In genomic region chr1:92240072-92240471, GRCm38 (mm10) we compare ENCODE assay signal across 23 mouse cellular contexts. TPM values are rescaled to one million over a fixed set of nuclear protein-coding genes. Genes with fewer than 3 reads are reported as not detected.
A peak's percentile ranks its signal among the peaks of the same experiment; 100 is the strongest.
DNase-seq lines count a peak whose midpoint lies in the region; ATAC-seq and TF ChIP-seq lines count a peak whose summit lies in the region.
"Had no signal": no experiment of that assay in that cellular context is flagged by ENCODE, and none has a peak within 500 bp of the region (broad histone marks: within the 10 kb centered on the region; RNA-seq: fewer than 3 reads in every experiment).

No protein-coding gene starts in this region.

- no peak overlapping the region for H3K9ac ChIP-seq in forebrain, embryonic 15.5 days (replicated peaks)
- no peak overlapping the region for H3K9ac ChIP-seq in forebrain, embryonic 11.5 days (ENCODE audit: low read length)
- H3K9ac ChIP-seq in midbrain, postnatal 0 days (replicated peaks; ENCODE audit: low read length, poor library complexity, severe bottlenecking) = no peak overlapping the region
- no peak overlapping the region for H3K9ac ChIP-seq in midbrain, embryonic 11.5 days (ENCODE audit: low read length)
- H3K9ac ChIP-seq in forebrain, postnatal 0 days = no peak overlapping the region
- H3K9ac ChIP-seq: embryonic facial prominence, embryonic 13.5 days; hindbrain, embryonic 12.5 days; hindbrain, embryonic 15.5 days had no signal

- peaks cover 17% of the 10 kb centered on the region for H3K4me1 ChIP-seq in forebrain, embryonic 15.5 days
- no peaks in the 10 kb centered on the region for H3K4me1 ChIP-seq in forebrain, embryonic 11.5 days (replicated peaks; ENCODE audit: control insufficient read depth, insufficient read depth, low read length)
- H3K4me1 ChIP-seq in midbrain, postnatal 0 days (ENCODE audit: insufficient read depth, low read length) = no peaks in the 10 kb centered on the region
- no peaks in the 10 kb centered on the region for H3K4me1 ChIP-seq in midbrain, embryonic 11.5 days (ENCODE audit: control insufficient read depth, insufficient read depth, low read length)
- no peaks in the 10 kb centered on the region for H3K4me1 ChIP-seq in forebrain, postnatal 0 days (ENCODE audit: insufficient read depth)
- H3K4me1 ChIP-seq: embryonic facial prominence, embryonic 10.5 days; hindbrain, embryonic 12.5 days; hindbrain, embryonic 15.5 days had no signal

- H3K36me3 ChIP-seq in forebrain, embryonic 15.5 days = no peaks in the 10 kb centered on the region
- H3K36me3 ChIP-seq in forebrain, embryonic 11.5 days (ENCODE audit: control insufficient read depth, insufficient read depth, low read length) = no peaks in the 10 kb centered on the region
- no peaks in the 10 kb centered on the region for H3K36me3 ChIP-seq in midbrain, postnatal 0 days (ENCODE audit: insufficient read depth, low read length)
- no peaks in the 10 kb centered on the region for H3K36me3 ChIP-seq in midbrain, embryonic 11.5 days (ENCODE audit: control insufficient read depth, insufficient read depth, low read length)
- no peaks in the 10 kb centered on the region for H3K36me3 ChIP-seq in forebrain, postnatal 0 days (ENCODE audit: insufficient read depth)
- H3K36me3 ChIP-seq: embryonic facial prominence, embryonic 10.5 days; embryonic facial prominence, embryonic 13.5 days; hindbrain, embryonic 12.5 days; hindbrain, embryonic 15.5 days had no signal

- DNase-seq in forebrain, embryonic 11.5 days (ENCODE audit: low spot score) = no peak
- peak; percentile 24 for DNase-seq in midbrain, postnatal 0 days (ENCODE audit: low spot score)
- DNase-seq in midbrain, embryonic 11.5 days (ENCODE audit: low spot score, missing footprints) = no peak
- peak; percentile 20 for DNase-seq in forebrain, postnatal 0 days
- DNase-seq: adrenal gland, adult 2 months; adrenal gland, postnatal 14 days; cerebellum, adult 18-20 months; cerebellum, adult 9-11 months; cerebellum, postnatal 25 days; embryo, embryonic 11 days; gastrocnemius, adult 2 months; gastrocnemius, postnatal 14 days; heart, adult 11 months had no signal

- peak; percentile 36; the same call in 1 of the 2 replicates for ATAC-seq in forebrain, embryonic 15.5 days (replicated peaks)
- ATAC-seq in forebrain, embryonic 11.5 days (replicated peaks; ENCODE audit: low FRiP score) = no peak
- ATAC-seq in midbrain, postnatal 0 days (ENCODE audit: low FRiP score) = no peak
- no peak for ATAC-seq in midbrain, embryonic 11.5 days (ENCODE audit: low FRiP score)
- ATAC-seq in forebrain, postnatal 0 days = peak; percentile 19; the same call in 1 of the 2 replicates
- no peak for ATAC-seq in cerebellum, adult (ENCODE audit: insufficient number of reproducible peaks, low FRiP score, low TSS enrichment)
- ATAC-seq: CD4-positive, CD25-positive, alpha-beta regulatory T cell, adult 4 months; intestine, postnatal 0 days had no signal

- H3K27me3 ChIP-seq in forebrain, embryonic 15.5 days = no peaks in the 10 kb centered on the region
- no peaks in the 10 kb centered on the region for H3K27me3 ChIP-seq in forebrain, embryonic 11.5 days (ENCODE audit: control insufficient read depth, insufficient read depth, low read length)
- no peaks in the 10 kb centered on the region for H3K27me3 ChIP-seq in midbrain, postnatal 0 days (ENCODE audit: insufficient read depth, low read length)
- no peaks in the 10 kb centered on the region for H3K27me3 ChIP-seq in midbrain, embryonic 11.5 days (ENCODE audit: control insufficient read depth, insufficient read depth, low read length)
- H3K27me3 ChIP-seq in forebrain, postnatal 0 days (ENCODE audit: insufficient read depth, low read length) = no peaks in the 10 kb centered on the region
- H3K27me3 ChIP-seq: embryonic facial prominence, embryonic 13.5 days; hindbrain, embryonic 12.5 days; hindbrain, embryonic 15.5 days had no signal

- H3K27ac ChIP-seq in forebrain, embryonic 15.5 days (replicated peaks) = peak overlapping the region; percentile 55
- no peak overlapping the region for H3K27ac ChIP-seq in forebrain, embryonic 11.5 days (ENCODE audit: low read depth, low read length)
- no peak overlapping the region for H3K27ac ChIP-seq in midbrain, postnatal 0 days (ENCODE audit: low read depth, low read length)
- no peak overlapping the region for H3K27ac ChIP-seq in midbrain, embryonic 11.5 days (ENCODE audit: low read depth, low read length)
- H3K27ac ChIP-seq in forebrain, postnatal 0 days (ENCODE audit: low read depth, low read length) = no peak overlapping the region
- H3K27ac ChIP-seq: embryonic facial prominence, embryonic 10.5 days; embryonic facial prominence, embryonic 13.5 days; gastrocnemius, adult 2 months; hindbrain, embryonic 12.5 days; hindbrain, embryonic 15.5 days had no signal

- H3K4me2 ChIP-seq in forebrain, embryonic 15.5 days (replicated peaks) = no peak overlapping the region
- no peak overlapping the region for H3K4me2 ChIP-seq in forebrain, embryonic 11.5 days (ENCODE audit: low read depth, low read length, severe bottlenecking)
- H3K4me2 ChIP-seq in midbrain, postnatal 0 days (ENCODE audit: low read depth, low read length, poor library complexity, severe bottlenecking) = no peak overlapping the region
- H3K4me2 ChIP-seq in midbrain, embryonic 11.5 days = no peak overlapping the region
- no peak overlapping the region for H3K4me2 ChIP-seq in forebrain, postnatal 0 days (ENCODE audit: low read depth)
- H3K4me2 ChIP-seq: embryonic facial prominence, embryonic 13.5 days; heart, embryonic 11.5 days; hindbrain, embryonic 12.5 days; hindbrain, embryonic 15.5 days had no signal

- no peaks in the 10 kb centered on the region for H3K9me3 ChIP-seq in forebrain, embryonic 15.5 days
- H3K9me3 ChIP-seq in forebrain, embryonic 11.5 days (ENCODE audit: control insufficient read depth, low read length) = no peaks in the 10 kb centered on the region
- H3K9me3 ChIP-seq in midbrain, postnatal 0 days (ENCODE audit: low read length) = no peaks in the 10 kb centered on the region
- no peaks in the 10 kb centered on the region for H3K9me3 ChIP-seq in midbrain, embryonic 11.5 days (ENCODE audit: control insufficient read depth, low read length)
- H3K9me3 ChIP-seq in forebrain, postnatal 0 days (ENCODE audit: low read length) = no peaks in the 10 kb centered on the region
- H3K9me3 ChIP-seq: embryonic facial prominence, embryonic 10.5 days; embryonic facial prominence, embryonic 13.5 days; hindbrain, embryonic 12.5 days; hindbrain, embryonic 15.5 days had no signal

- WGBS in forebrain, embryonic 15.5 days = 58% methylated on average over 4 of the region's 4 CpGs
- WGBS in forebrain, embryonic 11.5 days = 86% methylated on average over 4 of the region's 4 CpGs
- 62% methylated on average over 4 of the region's 4 CpGs for WGBS in midbrain, postnatal 0 days
- WGBS in midbrain, embryonic 11.5 days = 90% methylated on average over 4 of the region's 4 CpGs
- 58% methylated on average over 4 of the region's 4 CpGs for WGBS in forebrain, postnatal 0 days

- H3K4me3 ChIP-seq in forebrain, embryonic 15.5 days = no peak overlapping the region
- no peak overlapping the region for H3K4me3 ChIP-seq in forebrain, embryonic 11.5 days (ENCODE audit: low read depth, low read length)
- H3K4me3 ChIP-seq in midbrain, postnatal 0 days (ENCODE audit: low read depth, low read length) = no peak overlapping the region
- H3K4me3 ChIP-seq in midbrain, embryonic 11.5 days (ENCODE audit: low read depth, low read length) = no peak overlapping the region
- H3K4me3 ChIP-seq in forebrain, postnatal 0 days (ENCODE audit: low read depth, low read length) = no peak overlapping the region
- H3K4me3 ChIP-seq: embryonic facial prominence, embryonic 10.5 days; embryonic facial prominence, embryonic 13.5 days; erythroblast, embryonic 14.5 days; gastrocnemius, adult 2 months; hindbrain, embryonic 12.5 days; hindbrain, embryonic 15.5 days had no signal

- TF ChIP-seq CTCF in midbrain, postnatal 0 days (IDR thresholded peaks at IDR 0.05) = no peak
- no peak for TF ChIP-seq CTCF in forebrain, postnatal 0 days (IDR thresholded peaks at IDR 0.05; ENCODE audit: low read depth)

RNA-seq across cellular contexts. Expression of gene Hdac4, which starts 44.6 kb away (rescaled TPM):
- 31.9 and 32.2 TPM in 2 replicates for polyA plus RNA-seq in forebrain, embryonic 15.5 days (2015; fragmentation: Nextera tagmentation; extraction: Ambion mirVana)
- 29.6 and 31.9 TPM in 2 replicates for polyA plus RNA-seq in forebrain, embryonic 11.5 days (2014; fragmentation: Nextera tagmentation; extraction: Ambion mirVana)
- 45.8 and 51.8 TPM in 2 replicates for total RNA-seq in midbrain, postnatal 0 days (2014; rRNA removed)
- 18.0 and 18.1 TPM in 2 replicates for polyA plus RNA-seq in midbrain, postnatal 0 days (2015; fragmentation: Nextera tagmentation; extraction: Ambion mirVana)
- polyA plus RNA-seq in midbrain, embryonic 11.5 days (2014; fragmentation: Nextera tagmentation; extraction: Ambion mirVana) = 19.2 and 21.9 TPM in 2 replicates
- total RNA-seq in forebrain, postnatal 0 days (2014; rRNA removed) = 39.7 and 57.0 TPM in 2 replicates
- polyA plus RNA-seq in forebrain, postnatal 0 days (2015; fragmentation: Nextera tagmentation; extraction: Ambion mirVana) = 11.2 and 21.3 TPM in 2 replicates

Comparison
In these comparisons a context has a peak if more than half of its experiments do, and no peak if none do; other contexts are left out.
1. ATAC-seq: peak in forebrain, embryonic 15.5 days (single experiment) and forebrain, postnatal 0 days (single experiment); none in forebrain, embryonic 11.5 days (single experiment), midbrain, postnatal 0 days (single experiment), midbrain, embryonic 11.5 days (single experiment) and cerebellum, adult (single experiment).
2. DNase-seq: peak in midbrain, postnatal 0 days (single experiment) and forebrain, postnatal 0 days (single experiment); none in forebrain, embryonic 11.5 days (single experiment) and midbrain, embryonic 11.5 days (single experiment).